Mouse (Mus musculus) spleen, adult 2 months (tissue): ENCODE measurements around the gene Smarca4. TPM values are rescaled to one million over a fixed set of nuclear protein-coding genes. Genes with fewer than 3 reads are reported as not detected.
"Not testable (repeated sequence)": the region's sequence is repeated elsewhere in the genome, so short reads cannot be mapped to it uniquely, and the experiment has no call there.

Experiments used
- DNase-seq, 2 experiments: peaks; one replicate each; pipeline versions ENCODE4 v3.0.0 to v3.0.0-alpha.2; 2012 to 2021; ENCODE audit warnings: low spot score in 2 of 2, low read depth in 1 of 2
- H3K27ac ChIP-seq: fragments of 200-500 bp; 2 replicates; pipeline ENCODE4 v1.5.1; 2012; ENCODE audit warnings: low read length, inconsistent platforms; ENCODE audit not compliant: insufficient read depth
- H3K27me3 ChIP-seq: fragments of 200-500 bp; 2 replicates; pipeline ENCODE4 v1.6.1; 2012; ENCODE audit warnings: mild to moderate bottlenecking, moderate library complexity, low read length, inconsistent platforms; ENCODE audit not compliant: control insufficient read depth, insufficient read depth
- H3K36me3 ChIP-seq: fragments of 200-500 bp; 2 replicates; pipeline ENCODE4 v1.6.1; 2012; ENCODE audit warnings: mild to moderate bottlenecking, low read length, inconsistent platforms; ENCODE audit not compliant: control insufficient read depth, insufficient read depth
- H3K4me1 ChIP-seq: fragments of 200-500 bp; 2 replicates; pipeline ENCODE4 v1.6.1; 2011; ENCODE audit warnings: inconsistent platforms; ENCODE audit not compliant: control insufficient read depth, insufficient read depth, insufficient read length
- H3K4me3 ChIP-seq: fragments of 200-500 bp; 2 replicates; pipeline ENCODE4 v1.5.1; 2011; ENCODE audit warnings: mild to moderate bottlenecking, inconsistent platforms; ENCODE audit not compliant: insufficient read depth, insufficient read length; ENCODE audit errors: extremely low read depth
- CTCF ChIP-seq: fragments of 200-500 bp; IDR thresholded peaks from 2 replicates; pipeline ENCODE4 v1.5.1; 2011; ENCODE audit warnings: mild to moderate bottlenecking, inconsistent platforms; ENCODE audit not compliant: insufficient read depth, insufficient read length, insufficient replicate concordance; ENCODE audit errors: extremely low read depth
- POLR2A ChIP-seq: fragments of 200-500 bp; IDR thresholded peaks from 2 replicates; pipeline ENCODE4 v1.6.1; 2011; ENCODE audit warnings: low read depth, low read length, inconsistent platforms
- WGBS: fragments of 180-500 bp; shearing (Covaris S2); methylation state at CpG from one replicate; pipeline ENCODE4 v1.1.7; 2018; 5-methylcytosine and 5-hydroxymethylcytosine counted together
- polyA plus RNA-seq: library from polyadenylated mRNA; depleted of rRNA; stranded (reverse); fragments of >200 nt; gene quantifications from 2 replicates; pipeline ENCODE4 v1.2.3, GENCODE M21; 2012

The Smarca4 gene
- polyA plus RNA-seq, 1 experiment = 30.2 TPM

DNA sequence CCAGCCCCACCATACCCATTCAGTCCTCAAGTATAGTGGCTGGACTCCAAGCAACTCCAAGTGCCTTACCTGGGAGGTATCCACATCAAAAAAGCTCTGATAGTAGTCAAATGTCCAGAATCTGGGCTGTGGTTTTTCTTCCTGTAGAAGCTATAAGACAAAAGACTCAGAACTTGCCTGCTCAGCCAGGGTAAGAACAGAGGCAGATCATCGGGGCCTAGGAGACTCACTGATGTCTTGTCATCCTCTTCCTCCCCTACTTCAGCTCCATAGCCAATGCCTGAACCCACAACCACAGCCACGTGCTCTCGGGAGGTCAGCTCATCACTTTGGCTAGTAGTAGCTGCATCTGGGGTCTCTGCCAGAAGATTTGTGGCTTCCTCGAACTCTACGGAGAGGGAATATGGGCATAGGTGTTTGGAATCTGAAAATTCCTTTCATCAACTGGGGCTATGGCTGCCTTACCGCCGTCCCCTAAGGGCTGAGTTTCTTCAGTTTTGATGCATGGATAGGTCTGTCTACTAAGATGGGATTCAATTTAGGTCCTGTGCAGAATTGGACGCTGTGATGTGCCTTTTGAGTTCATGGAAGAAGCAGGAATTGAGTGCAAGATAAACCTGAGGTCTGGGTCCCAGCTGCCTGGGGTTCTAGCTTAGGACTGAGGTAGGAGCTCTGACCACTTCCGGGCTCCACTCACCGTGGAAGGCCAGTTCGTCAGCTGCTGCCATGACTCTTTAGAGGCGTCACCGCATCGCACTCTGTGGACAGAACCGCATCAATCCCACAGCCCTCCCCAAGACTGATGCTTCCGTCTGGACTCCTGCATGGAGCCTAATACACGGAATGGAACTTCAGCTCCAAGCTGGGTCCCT lies 23.9 kb upstream of the Smarca4 start:
- TF ChIP-seq POLR2A (no peak), CTCF (no peak)
- no peak for DNase-seq
- Histone ChIP-seq H3K36me3 (peaks cover 14% of the 10 kb centered on the region), H3K4me1 (peaks cover 9% of the 10 kb centered on the region; the same call in 1 of the 2 replicates), H3K27ac (peak overlapping the region; percentile 60), H3K27me3 (no peaks in the 10 kb centered on the region), H3K4me3 (peak overlapping the region; percentile 74)
- 17% methylated on average over 17 of the region's 17 CpGs for WGBS

GRCm38 (mm10) chr9:21592703-21593121 lies 23.3 kb upstream of the Smarca4 start, which contains the start of the genes Timm29 and Yipf2:
TSS of gene Timm29 (plus strand) at chr9:21592722.
TSS of gene Yipf2 (minus strand) at chr9:21592828.
- H3K27ac ChIP-seq = peak within 1 kb of the TSS; percentile 66
- peak within 1 kb of the TSS; percentile 74 for H3K4me3 ChIP-seq
- H3K27me3 ChIP-seq = no peaks in the 10 kb centered on the region
- H3K4me1 ChIP-seq = peaks cover 9% of the 10 kb centered on the region; the same call in 1 of the 2 replicates
- peak; percentile 82 to 94 for DNase-seq
- TF ChIP-seq CTCF = no peak
- peak; percentile 11; the same call in 1 of the 2 replicates for TF ChIP-seq POLR2A
- under 1% methylated on average over 30 of the region's 30 CpGs for WGBS
- H3K36me3 ChIP-seq = peaks cover 11% of the 10 kb centered on the region

DNA sequence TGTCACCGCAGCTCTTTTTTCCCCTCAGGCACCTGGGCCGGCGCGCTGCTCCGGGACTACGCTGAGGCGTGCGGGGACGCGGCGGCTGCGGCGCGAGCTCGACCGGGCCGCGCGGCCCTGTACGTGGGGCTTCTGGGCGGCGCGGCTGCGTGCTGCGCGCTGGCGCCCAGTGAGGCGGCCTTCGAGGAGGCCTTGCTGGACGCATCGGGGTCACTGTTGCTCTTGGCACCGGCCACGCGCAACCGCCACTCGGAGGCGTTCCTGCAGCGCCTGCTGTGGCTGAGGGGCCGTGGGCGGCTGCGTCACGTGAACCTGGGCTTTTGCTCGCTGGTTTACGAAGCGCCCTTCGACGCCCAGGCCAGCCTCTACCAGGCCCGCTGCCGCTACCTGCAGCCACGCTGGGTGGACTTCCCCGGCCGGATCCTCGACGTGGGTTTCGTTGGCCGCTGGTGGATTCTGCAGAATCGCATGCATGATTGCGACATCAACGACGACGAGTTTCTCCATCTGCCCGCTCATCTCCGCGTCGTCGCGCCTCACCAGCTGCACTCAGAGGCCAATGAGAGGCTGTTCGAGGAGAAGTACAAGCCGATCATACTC lies 22.7 kb upstream of the Smarca4 start:
- peak overlapping the region; percentile 66 for H3K27ac ChIP-seq
- H3K4me1 ChIP-seq = peaks cover 9% of the 10 kb centered on the region; the same call in 1 of the 2 replicates
- TF ChIP-seq CTCF (no peak), POLR2A (no peak)
- WGBS = under 1% methylated on average over 67 of the region's 69 CpGs
- peak overlapping the region; percentile 74 for H3K4me3 ChIP-seq
- DNase-seq = peak in 1 of 2 experiments; percentile 36
- H3K27me3 ChIP-seq = no peaks in the 10 kb centered on the region
- H3K36me3 ChIP-seq = peaks cover 8% of the 10 kb centered on the region; the same call in 1 of the 2 replicates

GRCm38 (mm10) chr9:21594350-21594749 lies 21.6 kb upstream of the Smarca4 start:
- H3K4me3 ChIP-seq = not testable (repeated sequence)

GRCm38 (mm10) chr9:21594838-21595237 lies 21.1 kb upstream of the Smarca4 start:
- 90% methylated on average over 2 of the region's 2 CpGs for WGBS
- Histone ChIP-seq H3K36me3 (peaks cover 2% of the 10 kb centered on the region; the same call in 1 of the 2 replicates), H3K27ac (no peak overlapping the region), H3K4me3 (no peak overlapping the region), H3K4me1 (peaks cover 9% of the 10 kb centered on the region; the same call in 1 of the 2 replicates), H3K27me3 (no peaks in the 10 kb centered on the region)
- no peak for DNase-seq
- TF ChIP-seq POLR2A (no peak), CTCF (no peak)

More at GRCm38 (mm10) chr9:21594350-21594749, 21.6 kb upstream of the Smarca4 start:
- H3K4me1 ChIP-seq, H3K27me3 ChIP-seq, DNase-seq, H3K36me3 ChIP-seq, H3K27ac ChIP-seq: not testable (repeated sequence)
- WGBS = 90% methylated on average over 8 of the region's 8 CpGs

DNA sequence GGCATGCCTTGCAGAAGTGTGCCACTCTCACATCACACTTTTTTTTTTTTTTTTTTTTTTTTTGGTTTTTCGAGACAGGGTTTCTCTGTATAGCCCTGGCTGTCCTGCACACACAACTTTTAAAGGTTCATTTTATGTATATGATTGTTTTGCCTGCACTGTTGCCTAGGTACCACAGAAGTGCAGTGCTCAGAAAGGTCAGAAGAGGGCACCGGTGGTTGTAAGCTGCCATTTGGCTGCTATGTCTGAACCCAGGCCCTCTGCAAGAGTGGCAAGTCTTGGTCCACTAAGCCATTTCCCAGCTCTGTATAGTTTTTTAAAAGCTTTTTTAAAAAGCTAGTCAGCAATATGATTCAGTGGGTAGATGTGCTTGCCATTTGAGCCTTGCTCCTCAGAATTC lies 17.8 kb upstream of the Smarca4 start:
- H3K27ac ChIP-seq = no peak overlapping the region
- 27% methylated on average over 2 of the region's 2 CpGs for WGBS
- DNase-seq = peak in 1 of 2 experiments; percentile 38
- no peaks in the 10 kb centered on the region; the same call in 1 of the 2 replicates for H3K36me3 ChIP-seq
- no peak overlapping the region for H3K4me3 ChIP-seq
- peaks cover 6% of the 10 kb centered on the region; the same call in 1 of the 2 replicates for H3K4me1 ChIP-seq
- H3K27me3 ChIP-seq = no peaks in the 10 kb centered on the region
- no peak for TF ChIP-seq POLR2A
- peak; percentile 47; the same call in 1 of the 2 replicates for TF ChIP-seq CTCF
